Mouse (Mus musculus) megakaryocyte, adult 5-6 weeks (primary cell): ENCODE results near the gene Ccn6. TPM values are rescaled to one million over a fixed set of nuclear protein-coding genes. Genes with fewer than 3 reads are reported as not detected.

Experiments
- ATAC-seq: 2 replicates; pipeline ENCODE4 v1.8.0; 2016; ENCODE audit warnings: mild to moderate bottlenecking, inconsistent platforms; ENCODE audit not compliant: poor library complexity, severe bottlenecking
- total RNA-seq, 2 experiments: library from RNA; stranded (forward) in 1 of 2; stranded (reverse) in 1 of 2; fragments of 153-499, 151-499 nt in 1 of 2; fragments of 221-1000, 200-1000 nt in 1 of 2; gene quantifications; 2 replicates each; pipeline versions ENCODE4 v1.2.3 to v1.2.4; 2015 to 2017

Ccn6 gene
- total RNA-seq, 2 experiments from 2014 or later = not detected

DNA sequence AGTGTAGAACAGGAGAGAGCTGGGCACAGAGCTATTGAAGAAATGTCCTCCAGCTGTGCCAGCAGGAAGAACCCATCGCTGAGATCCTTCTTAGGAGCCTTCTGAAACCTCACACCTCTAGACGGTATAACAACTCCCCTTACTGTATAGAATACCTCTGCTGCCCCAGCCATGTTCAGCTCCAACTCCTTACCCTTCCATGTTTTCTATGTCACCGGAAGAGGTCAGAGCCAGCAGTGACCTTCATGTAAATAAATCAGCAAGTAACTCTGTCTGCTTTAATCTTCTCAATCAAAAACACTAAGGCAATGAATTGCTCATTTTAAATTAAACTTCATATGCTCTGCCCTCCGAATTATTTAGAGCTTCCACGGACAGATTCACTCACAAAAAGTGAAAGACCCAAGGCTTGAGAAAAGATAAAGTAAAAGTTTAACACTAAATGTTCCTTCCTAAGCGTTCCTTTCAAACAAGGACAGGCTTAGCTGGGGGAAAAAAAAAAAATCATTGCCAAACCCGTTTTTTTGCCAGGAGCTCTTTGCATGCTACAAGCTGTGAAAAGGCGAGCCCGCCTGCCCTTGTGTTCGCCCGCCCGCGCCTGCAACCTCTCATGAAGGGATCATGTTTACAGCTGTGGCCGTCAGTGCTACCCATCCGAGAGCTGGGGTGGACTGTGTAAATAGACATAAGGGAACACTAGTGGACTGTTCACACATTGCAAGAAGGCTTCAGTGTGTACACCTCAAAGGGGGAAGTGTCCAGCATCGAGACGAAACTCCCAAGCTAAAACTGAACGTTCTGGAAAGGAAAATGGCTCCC lies 719 bp downstream of the Ccn6 start:
- peak; percentile 33; the same call in 1 of the 2 replicates for ATAC-seq

DNA sequence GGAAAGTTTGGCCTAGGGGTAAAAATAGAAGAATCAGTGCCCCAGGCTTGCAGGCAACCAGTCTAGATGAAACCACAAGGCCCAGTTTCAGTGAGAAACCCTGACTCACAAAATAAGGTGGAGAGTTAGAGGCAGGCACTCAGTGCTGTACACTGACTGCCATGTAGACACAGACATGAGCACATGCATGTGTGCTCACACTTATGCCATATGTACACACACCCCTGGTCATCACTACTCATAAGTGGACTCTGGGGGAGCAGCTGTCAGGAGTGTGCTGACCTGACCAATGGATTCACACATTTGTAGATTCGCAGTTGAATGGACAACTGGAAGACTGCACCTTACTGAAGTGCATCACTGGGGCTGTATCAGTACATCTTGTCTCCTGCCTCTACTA lies 2.2 kb downstream of the Ccn6 start:
- ATAC-seq = peak; percentile 51

- no peak for ATAC-seq
Observed at GRCm38 (mm10) chr10:39158306-39158705, 5.3 kb downstream of the Ccn6 start.

- ATAC-seq = no peak
Observed at GRCm38 (mm10) chr10:39157321-39157720, 6.3 kb downstream of the Ccn6 start.

DNA sequence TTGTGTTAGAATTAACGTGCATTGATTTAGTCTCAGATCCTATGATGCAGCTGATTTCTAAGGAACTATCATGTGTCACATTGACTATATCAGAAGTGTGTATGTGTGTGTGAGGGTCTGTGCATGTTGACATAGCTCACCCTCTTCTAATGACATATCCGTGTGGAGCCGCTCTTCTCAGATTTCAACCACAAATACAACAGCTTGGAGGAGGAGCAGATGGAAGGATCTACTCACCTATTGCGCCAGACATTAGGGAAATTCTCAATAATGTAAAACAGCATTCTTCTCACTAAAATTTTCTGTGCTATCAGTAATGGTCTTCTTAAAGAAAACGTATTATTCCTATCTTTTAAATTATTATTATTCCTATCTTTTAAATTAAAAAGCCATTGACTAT lies 6.9 kb downstream of the Ccn6 start:
- no peak for ATAC-seq

GRCm38 (mm10) chr10:39142216-39142615 lies 21.4 kb downstream of the Ccn6 start:
- ATAC-seq = no peak

DNA sequence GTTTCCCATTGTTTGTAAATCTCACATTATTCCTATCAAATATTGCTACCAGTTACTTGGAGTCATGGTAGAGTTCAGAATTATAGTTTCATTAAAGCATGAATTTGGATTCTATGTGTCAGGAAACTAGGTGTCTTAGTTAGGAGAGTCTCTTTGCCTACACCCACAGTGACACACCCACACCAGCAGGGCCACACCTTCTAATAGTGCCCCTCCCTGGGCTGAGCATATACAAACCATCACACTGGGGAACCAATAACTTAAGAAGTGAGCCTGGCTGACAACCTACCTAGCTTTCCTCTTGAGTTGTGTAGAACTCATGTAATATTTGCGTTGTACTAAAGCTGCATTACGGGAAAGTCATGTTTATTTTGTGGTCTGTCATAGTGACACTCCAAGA lies 22.2 kb downstream of the Ccn6 start:
- no peak for ATAC-seq

DNA sequence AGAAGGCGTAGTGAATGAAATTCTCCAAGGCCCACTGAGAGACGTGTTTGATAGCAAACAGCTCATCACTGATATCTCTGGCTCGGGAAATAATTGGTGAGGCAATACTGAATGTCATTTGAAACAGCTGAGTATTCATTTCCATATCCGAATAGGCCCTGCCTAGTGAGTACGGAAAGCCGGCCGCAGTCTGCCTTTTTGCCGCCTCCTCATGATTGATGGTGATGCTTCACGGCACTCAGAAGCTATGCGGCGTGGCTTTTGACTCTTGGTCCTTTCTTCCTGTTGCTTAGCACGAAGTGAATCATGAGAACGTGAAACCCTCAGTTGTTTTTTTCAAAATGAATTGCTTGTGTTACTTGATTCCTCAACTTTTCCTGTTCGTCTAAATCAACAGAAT lies 22.8 kb downstream of the Ccn6 start:
- ATAC-seq = no peak

DNA sequence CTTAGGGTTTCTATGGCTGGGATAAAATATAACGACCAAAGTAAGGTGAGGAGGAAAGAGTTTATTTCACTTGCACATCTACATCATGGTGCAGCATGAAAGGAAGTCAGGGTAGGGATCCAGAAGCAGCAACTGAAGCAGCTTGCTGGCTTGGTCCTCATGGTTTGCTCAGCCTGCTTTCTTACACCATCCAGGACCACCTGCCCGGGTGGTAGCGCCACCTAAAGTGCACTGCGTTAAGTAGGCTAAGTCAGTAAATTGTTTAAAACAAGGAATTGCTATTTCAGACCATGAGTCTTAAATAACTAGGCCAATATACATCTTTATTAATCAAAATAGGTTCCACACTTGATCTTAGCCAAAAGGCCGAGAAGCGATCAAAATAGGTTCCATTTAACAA lies 24.8 kb downstream of the Ccn6 start:
- ATAC-seq = no peak

DNA sequence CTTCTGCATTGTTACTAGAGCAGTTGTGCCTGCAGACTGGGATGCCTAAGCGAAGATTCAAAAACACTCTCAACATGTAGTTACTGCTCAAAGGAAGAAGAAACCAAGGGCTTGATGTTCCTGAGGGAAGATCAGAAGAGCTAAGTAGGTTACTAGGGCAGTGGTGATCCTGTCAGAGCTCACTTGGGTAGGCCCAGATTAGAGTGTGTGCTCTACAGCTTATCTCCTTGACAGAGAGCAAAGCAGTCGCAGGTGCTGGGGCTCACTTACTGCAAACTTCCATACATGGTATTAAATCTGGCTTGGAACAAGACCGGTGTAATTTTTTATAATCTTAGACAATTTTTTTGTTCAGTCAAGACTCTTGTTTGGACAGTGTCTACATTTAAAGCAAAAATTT lies 25.8 kb downstream of the Ccn6 start:
- no peak for ATAC-seq

- ATAC-seq = peak; percentile 99
Observed at GRCm38 (mm10) chr10:39133462-39134310, 29.9 kb downstream of the Ccn6 start, which contains the start of the genes Fam229b and Tube1. Gene Fam229b (minus strand): TSS chr10:39133914. Gene Tube1 (plus strand): TSS chr10:39133976.

GRCm38 (mm10) chr10:39121412-39121811 lies 42.2 kb downstream of the Ccn6 start:
- no peak for ATAC-seq

DNA sequence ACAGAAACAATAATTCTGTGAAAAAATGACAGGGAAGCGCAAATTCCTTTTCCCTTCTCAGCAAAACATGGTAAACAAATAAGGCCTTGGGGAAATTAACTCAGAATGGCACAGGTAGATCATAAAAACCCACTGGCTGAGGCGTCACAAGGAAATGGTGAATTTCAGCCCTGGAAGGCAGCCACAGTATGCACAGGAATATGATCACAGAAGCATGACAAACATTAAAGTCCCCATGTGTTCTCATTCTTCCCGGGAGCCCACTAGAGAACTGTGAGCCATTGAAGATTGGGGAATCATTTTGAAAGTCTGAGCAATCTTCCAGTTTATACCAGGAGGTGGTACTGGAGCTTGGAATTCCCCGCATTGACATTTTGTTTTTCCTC lies 54.1 kb downstream of the Ccn6 start:
- ATAC-seq = no peak

DNA sequence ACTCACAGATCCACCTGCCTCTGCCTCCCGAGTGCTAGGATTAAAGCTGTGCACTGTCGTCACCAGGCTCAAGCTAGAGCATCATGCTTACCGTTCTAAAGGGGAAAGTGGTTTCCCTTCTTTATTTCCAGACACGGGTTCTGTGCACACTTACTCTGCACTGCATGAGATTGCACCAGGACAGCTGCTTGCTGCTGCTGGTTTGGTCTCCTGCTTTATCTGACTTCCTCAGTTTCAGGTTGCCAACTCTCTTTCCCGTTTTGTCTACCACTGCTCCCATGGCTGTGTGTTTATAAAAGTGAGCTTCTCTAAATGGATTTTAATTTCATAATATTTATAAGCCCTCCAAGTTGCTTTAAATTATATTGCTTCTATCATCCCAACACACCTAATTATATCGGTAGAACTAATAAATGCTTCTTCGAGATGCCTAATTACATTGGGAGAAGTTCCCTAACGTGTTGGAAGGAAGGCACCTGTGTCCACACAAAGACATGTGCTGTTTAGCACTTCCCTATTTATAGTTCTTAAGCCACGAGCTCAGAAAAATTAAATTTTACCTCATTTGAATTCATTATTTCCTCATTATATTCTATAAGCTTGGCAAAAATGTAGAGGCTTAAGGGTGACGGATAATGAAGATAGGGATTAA lies 54.6 kb downstream of the Ccn6 start:
- ATAC-seq = no peak

DNA sequence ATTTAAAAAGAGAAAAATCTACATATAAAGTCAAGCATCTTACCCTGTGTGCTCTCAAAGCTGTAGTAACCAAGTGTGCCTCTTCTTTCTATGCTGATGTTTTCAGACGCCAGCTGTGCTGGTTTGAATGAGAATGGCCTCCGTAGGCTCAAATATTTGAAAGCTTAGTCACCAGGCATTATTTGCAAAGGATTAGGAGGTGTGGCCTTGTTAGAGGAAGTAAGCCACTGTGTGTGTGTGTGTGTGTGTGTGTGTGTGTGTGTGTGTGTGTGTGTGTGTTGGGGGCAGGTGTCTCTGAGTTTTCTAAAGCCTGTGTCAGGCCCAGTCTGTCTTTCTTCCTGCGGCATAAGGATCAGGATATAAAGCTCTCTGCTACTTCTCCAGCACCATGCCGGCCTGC lies 56.7 kb downstream of the Ccn6 start:
- ATAC-seq = no peak

DNA sequence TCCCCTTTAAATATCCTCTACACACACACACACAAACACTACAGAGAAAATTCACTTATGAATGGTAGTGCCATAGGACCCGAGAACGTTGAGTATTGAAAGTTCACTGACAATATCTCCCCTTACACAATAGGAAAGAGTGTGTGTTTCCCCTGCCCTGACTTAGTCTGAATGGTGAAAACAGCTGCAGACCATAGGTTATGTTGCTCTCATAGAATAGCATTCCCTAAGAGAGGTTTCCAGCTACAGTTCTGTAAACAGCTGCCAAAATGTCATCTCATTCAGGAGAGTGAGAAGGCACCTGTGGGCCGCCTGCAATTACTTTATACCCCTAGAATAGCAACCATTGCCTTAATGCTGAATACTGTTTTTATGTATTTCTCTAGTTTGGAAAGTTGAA lies 57.2 kb downstream of the Ccn6 start:
- ATAC-seq = no peak

DNA sequence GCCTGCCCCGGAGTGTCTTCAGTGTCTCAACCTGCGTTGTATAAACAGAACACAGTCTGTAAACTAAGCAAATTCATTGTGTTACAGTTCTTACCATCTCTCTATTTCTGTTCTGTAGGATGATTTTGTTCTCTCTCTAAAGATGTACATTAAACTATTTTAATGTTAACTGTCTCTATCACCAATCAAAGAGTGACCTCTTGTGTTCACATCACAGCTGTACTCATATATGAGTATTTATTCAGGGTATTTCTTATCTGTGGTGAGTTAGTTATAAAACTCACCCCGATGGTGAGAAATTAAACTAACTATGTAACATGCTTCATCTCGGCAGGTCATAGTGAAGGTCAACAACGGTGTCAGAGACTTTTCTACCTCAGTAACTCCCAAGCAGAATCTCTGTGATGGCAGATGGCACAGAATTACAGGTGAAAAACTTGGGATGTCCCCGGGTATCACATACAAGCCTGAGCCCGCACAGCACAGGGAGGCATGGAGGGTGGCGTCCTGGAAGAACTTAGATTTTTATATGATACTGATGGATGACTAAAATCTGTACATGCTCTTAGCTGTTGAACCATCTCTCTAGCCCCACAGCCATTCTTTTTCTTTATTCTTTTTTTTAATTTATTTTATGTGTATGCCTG lies 58.7 kb downstream of the Ccn6 start:
- ATAC-seq = no peak
